Mouse (Mus musculus) limb, embryonic 10.5 days (tissue): ENCODE measurements at regions not wholly inside any gene's neighbourhood (a gene's known extent, or its start where the extent isn't known, plus 50 kb on each side); places are given as distances from the start of the nearest gene placed in this dataset.

Experiments
- DNase-seq: peaks from one replicate; pipeline ENCODE4 v3.0.0-alpha.2; 2017; ENCODE audit warnings: low spot score
- H3K27ac ChIP-seq: fragments of 300-500 bp; sonication (generic); 2 replicates; pipeline ENCODE4 v1.5.1; 2016; ENCODE audit warnings: mild to moderate bottlenecking
- H3K27me3 ChIP-seq: fragments of 300-500 bp; sonication (generic); 2 replicates; pipeline ENCODE4 v1.6.1; 2016; ENCODE audit warnings: low read depth, mild to moderate bottlenecking; ENCODE audit not compliant: poor library complexity, severe bottlenecking
- H3K36me3 ChIP-seq: fragments of 300-500 bp; sonication (generic); 2 replicates; pipeline ENCODE4 v1.6.1; 2016; ENCODE audit warnings: mild to moderate bottlenecking, moderate library complexity
- H3K4me1 ChIP-seq: fragments of 300-500 bp; sonication (generic); 2 replicates; pipeline ENCODE4 v1.6.1; 2016
- H3K4me3 ChIP-seq: fragments of 300-500 bp; sonication (generic); 2 replicates; pipeline ENCODE4 v1.5.1; 2016; ENCODE audit warnings: mild to moderate bottlenecking, moderate library complexity
- H3K9me3 ChIP-seq: fragments of 300-500 bp; sonication (generic); replicated peaks from 2 replicates; pipeline ENCODE4 v1.6.1; 2016; ENCODE audit warnings: mild to moderate bottlenecking
- WGBS: fragments of 180-500 bp; shearing (Covaris S2); methylation state at CpG from one replicate; pipeline ENCODE4 v1.1.7; 2016; 5-methylcytosine and 5-hydroxymethylcytosine counted together

GRCm38 (mm10) chr7:116596914-116597313 is 92.7 kb downstream of the Nucb2 start:
- Histone ChIP-seq H3K36me3 (no peaks in the 10 kb centered on the region), H3K27me3 (peaks cover 69% of the 10 kb centered on the region), H3K27ac (no peak overlapping the region), H3K4me1 (no peaks in the 10 kb centered on the region), H3K9me3 (no peaks in the 10 kb centered on the region), H3K4me3 (no peak overlapping the region)
- no peak for DNase-seq

- Histone ChIP-seq H3K4me1 (no peaks in the 10 kb centered on the region), H3K36me3 (no peaks in the 10 kb centered on the region), H3K27me3 (peaks cover 50% of the 10 kb centered on the region), H3K9me3 (no peaks in the 10 kb centered on the region), H3K27ac (no peak overlapping the region), H3K4me3 (no peak overlapping the region)
- 84% methylated on average over 3 of the region's 3 CpGs for WGBS
- no peak for DNase-seq
These were observed 96.2 kb downstream of the Nucb2 start for GRCm38 (mm10) chr7:116600340-116600739.

DNA sequence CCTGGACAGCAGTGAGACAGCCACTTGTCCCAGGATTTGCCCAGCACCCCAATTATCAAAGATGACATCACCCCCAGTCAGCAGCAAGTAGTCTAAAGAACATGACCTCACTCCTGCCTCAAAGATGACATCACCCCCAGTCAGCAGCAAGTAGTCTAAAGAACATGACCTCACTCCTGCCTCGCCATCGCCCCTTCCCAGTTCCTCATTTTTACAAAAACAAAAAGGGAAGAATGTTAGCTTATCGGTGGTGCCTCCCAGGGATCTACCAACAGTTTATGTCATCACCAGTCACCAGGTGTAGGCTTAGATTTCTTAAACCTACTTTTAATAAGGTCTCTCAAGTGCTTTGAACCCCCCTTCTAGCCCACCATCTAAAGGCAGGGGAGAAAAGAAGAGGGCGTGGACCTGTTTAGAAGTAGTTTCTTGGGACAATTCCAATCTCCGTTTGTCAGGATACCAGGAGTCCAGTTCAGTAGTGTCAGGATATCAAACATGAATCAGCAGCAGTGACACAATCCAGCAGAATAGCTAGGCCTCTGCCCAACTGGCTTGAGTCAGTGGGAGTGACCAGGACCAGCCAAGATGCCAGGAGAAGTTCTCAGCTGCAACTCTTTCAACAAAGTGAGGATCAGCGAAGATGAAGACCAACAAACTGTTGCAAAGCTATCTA is 99.1 kb downstream of the Nucb2 start:
- H3K27ac ChIP-seq: no peak overlapping the region
- H3K27me3 ChIP-seq: peaks cover 46% of the 10 kb centered on the region; the same call in 1 of the 2 replicates
- H3K4me1 ChIP-seq: peaks cover 8% of the 10 kb centered on the region
- H3K4me3 ChIP-seq: no peak overlapping the region
- WGBS: 91% methylated on average over 6 of the region's 6 CpGs
- no peak for DNase-seq
- no peaks in the 10 kb centered on the region for H3K36me3 ChIP-seq
- H3K9me3 ChIP-seq: no peaks in the 10 kb centered on the region

DNA sequence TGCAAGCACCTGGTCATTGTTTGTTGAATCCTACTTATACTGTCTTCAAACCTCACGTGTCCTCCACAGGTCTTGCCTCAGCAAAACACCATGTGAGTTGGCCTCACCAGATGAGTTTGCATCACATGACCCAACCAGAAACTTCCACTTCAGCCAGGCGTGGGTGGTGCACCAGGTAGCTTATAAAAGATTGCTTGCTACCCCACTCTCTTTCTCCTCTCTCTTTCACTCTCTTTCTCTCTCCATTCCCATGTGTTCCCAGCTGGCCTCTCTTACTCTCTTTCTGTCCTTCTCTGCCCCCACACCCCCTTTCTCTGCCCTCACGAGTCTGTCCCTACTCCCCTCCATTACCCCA is 99.6 kb downstream of the Nucb2 start:
- H3K27me3 ChIP-seq: peaks cover 42% of the 10 kb centered on the region; the same call in 1 of the 2 replicates
- H3K36me3 ChIP-seq: no peaks in the 10 kb centered on the region
- H3K4me1 ChIP-seq: peaks cover 8% of the 10 kb centered on the region
- WGBS: 86% methylated on average over 3 of the region's 3 CpGs
- DNase-seq: no peak
- no peak overlapping the region for H3K27ac ChIP-seq
- no peaks in the 10 kb centered on the region for H3K9me3 ChIP-seq
- no peak overlapping the region for H3K4me3 ChIP-seq

DNA sequence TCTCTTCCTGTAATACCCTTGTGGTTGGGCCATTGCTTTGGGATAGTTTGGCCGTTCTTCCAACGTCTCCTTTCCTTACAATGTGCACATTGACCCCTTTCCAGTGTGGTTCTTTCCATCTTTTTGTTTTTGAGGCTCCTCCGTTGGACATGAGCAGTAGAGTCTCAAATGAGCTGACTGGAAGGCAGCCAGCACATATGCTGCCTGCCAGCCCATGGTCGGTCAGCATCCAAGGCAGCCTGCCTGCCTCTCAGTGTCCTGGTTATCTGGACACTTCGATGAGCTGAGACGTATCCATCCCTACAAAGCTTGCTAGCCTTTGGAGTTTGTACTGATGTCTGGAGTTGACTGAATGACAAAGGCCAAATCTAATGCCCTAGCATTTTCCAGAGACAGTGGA is 102.1 kb downstream of the Nucb2 start:
- 92% methylated on average over 6 of the region's 6 CpGs for WGBS
- H3K27ac ChIP-seq: no peak overlapping the region
- no peaks in the 10 kb centered on the region for H3K9me3 ChIP-seq
- no peak for DNase-seq
- no peak overlapping the region for H3K4me3 ChIP-seq
- peaks cover 8% of the 10 kb centered on the region for H3K4me1 ChIP-seq
- no peaks in the 10 kb centered on the region for H3K36me3 ChIP-seq
- peaks cover 42% of the 10 kb centered on the region; the same call in 1 of the 2 replicates for H3K27me3 ChIP-seq

DNA sequence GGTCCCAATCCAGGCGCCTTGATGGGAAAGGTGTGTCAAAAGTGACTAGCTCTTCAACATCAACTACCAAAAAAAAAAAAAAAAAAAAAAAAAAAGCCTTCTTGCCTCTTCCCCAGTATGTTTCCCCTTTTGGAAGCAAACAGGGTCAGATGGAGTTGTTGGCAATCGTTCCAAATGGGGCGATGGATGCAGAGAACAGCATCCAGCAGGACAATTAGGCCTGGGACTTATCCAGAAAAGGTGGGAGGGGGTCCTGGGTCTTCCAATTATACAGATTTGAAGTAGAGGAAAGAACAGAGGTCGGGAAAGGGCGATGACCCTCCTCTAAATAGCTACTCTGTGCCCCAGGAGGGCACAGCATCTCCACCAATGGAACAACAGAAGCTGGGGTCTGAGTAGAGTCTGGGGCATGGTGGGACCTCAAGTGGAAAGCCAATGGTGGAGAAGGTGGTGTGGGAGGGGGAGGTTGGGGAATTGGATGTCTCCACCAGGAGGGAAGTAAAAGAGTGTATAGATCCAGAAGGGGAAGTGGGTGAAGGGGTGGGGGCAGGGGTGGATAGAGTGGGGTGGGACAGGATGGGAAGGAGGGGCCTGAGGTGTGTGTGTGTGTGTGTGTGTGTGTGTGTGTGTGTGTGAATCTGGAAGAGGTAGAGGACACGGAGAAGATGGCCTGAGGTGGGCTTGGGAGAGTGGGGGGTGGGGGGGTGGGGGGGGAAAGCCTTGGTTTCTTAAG is 102.7 kb downstream of the Nucb2 start:
- peaks cover 38% of the 10 kb centered on the region; the same call in 1 of the 2 replicates for H3K27me3 ChIP-seq
- no peaks in the 10 kb centered on the region for H3K36me3 ChIP-seq
- H3K27ac ChIP-seq: no peak overlapping the region
- DNase-seq: no peak
- WGBS: 69% methylated on average over 6 of the region's 6 CpGs
- H3K4me3 ChIP-seq: no peak overlapping the region
- H3K9me3 ChIP-seq: no peaks in the 10 kb centered on the region
- peaks cover 8% of the 10 kb centered on the region for H3K4me1 ChIP-seq

GRCm38 (mm10) chr7:116607628-116608225 is 103.6 kb downstream of the Nucb2 start:
- H3K27ac ChIP-seq: no peak overlapping the region
- peak overlapping the region; percentile 30 for H3K4me3 ChIP-seq

GRCm38 (mm10) chr7:116608350-116609085 is 104.3 kb downstream of the Nucb2 start:
- Histone ChIP-seq H3K4me3 (peak overlapping the region; percentile 30; the same call in 1 of the 2 replicates), H3K27ac (no peak overlapping the region), H3K27me3 (peaks cover 29% of the 10 kb centered on the region; the same call in 1 of the 2 replicates), H3K4me1 (peaks cover 8% of the 10 kb centered on the region), H3K36me3 (no peaks in the 10 kb centered on the region), H3K9me3 (no peaks in the 10 kb centered on the region)
- WGBS: 24% methylated on average over 15 of the region's 15 CpGs
- DNase-seq: peak; percentile 74

More at GRCm38 (mm10) chr7:116607628-116608225, 103.6 kb downstream of the Nucb2 start:
- Histone ChIP-seq H3K27me3 (peaks cover 37% of the 10 kb centered on the region; the same call in 1 of the 2 replicates), H3K36me3 (no peaks in the 10 kb centered on the region), H3K4me1 (peaks cover 8% of the 10 kb centered on the region), H3K9me3 (no peaks in the 10 kb centered on the region)
- WGBS: 7% methylated on average over 15 of the region's 15 CpGs
- DNase-seq: no peak

DNA sequence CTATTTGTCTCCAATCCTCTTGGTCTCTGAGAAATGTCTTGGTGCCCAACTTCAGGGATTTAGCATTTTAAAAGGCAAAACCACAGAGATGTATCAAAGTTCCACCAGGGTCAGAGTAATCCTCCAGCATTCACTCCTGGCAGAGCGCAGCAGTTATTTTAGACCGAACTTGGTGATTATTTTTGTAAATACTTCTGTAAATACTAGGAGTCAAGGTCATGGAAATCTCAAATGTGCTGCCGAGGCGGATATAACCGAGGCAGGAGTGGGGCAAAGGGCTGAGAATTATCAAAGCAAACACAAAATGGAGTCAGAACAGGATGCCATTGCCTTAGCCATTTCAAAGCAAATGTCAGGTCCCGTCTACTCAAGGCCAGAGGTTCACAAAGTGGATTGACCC is 105.2 kb downstream of the Nucb2 start:
- 89% methylated on average over 6 of the region's 6 CpGs for WGBS
- H3K9me3 ChIP-seq: no peaks in the 10 kb centered on the region
- no peak overlapping the region for H3K27ac ChIP-seq
- H3K4me3 ChIP-seq: no peak overlapping the region
- no peak for DNase-seq
- H3K36me3 ChIP-seq: no peaks in the 10 kb centered on the region
- H3K27me3 ChIP-seq: peaks cover 23% of the 10 kb centered on the region; the same call in 1 of the 2 replicates
- peaks cover 8% of the 10 kb centered on the region for H3K4me1 ChIP-seq

DNA sequence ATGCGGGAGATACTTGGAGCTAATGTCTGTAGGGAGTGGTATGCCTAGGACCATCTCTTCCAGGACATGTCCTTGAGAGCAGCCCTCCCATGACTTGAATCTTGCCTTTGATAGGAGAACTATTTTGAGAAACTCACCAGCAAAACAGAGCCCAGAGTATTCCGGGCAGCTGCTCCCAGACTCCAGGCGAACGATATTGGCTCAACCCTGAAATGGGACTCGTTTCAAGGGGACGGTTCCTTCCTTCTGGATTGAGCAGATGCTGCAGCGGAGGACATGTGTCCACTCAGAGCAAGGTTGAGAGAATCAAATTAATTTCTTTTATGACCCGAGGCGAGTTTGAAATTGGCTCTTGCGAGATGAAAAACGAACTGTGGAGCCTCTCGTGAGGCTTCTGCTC is 105.7 kb downstream of the Nucb2 start:
- Histone ChIP-seq H3K27me3 (peaks cover 23% of the 10 kb centered on the region; the same call in 1 of the 2 replicates), H3K36me3 (no peaks in the 10 kb centered on the region), H3K4me1 (peaks cover 8% of the 10 kb centered on the region), H3K9me3 (no peaks in the 10 kb centered on the region), H3K27ac (no peak overlapping the region), H3K4me3 (no peak overlapping the region)
- 91% methylated on average over 12 of the region's 12 CpGs for WGBS
- DNase-seq: no peak

DNA sequence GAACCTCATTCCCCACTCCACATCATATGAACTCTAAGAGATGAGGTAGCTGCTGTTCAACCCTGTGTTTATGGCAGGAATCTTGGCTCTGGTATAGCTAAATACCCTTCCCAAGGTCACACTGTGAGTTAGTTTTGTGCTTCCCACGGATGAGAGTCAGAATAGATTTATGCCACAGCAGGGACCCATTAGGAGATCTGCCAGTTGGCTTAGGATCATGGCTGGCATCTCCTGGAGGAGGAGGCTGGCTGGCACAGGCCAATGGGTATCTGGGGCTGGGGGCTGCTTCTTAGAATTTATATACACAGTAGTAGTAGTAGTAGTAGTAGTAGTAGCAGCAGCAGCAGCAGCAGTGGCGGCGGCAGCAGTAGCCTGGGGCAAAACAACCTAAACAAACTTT is 111.8 kb downstream of the Nucb2 start:
- Histone ChIP-seq H3K9me3 (no peaks in the 10 kb centered on the region), H3K4me1 (no peaks in the 10 kb centered on the region), H3K27me3 (no peaks in the 10 kb centered on the region), H3K4me3 (no peak overlapping the region), H3K27ac (no peak overlapping the region), H3K36me3 (no peaks in the 10 kb centered on the region)
- DNase-seq: no peak
- WGBS: 78% methylated on average over 3 of the region's 3 CpGs

GRCm38 (mm10) chr7:116619636-116620035 is 115.5 kb downstream of the Nucb2 start:
- 77% methylated on average over 2 of the region's 2 CpGs for WGBS
- no peak overlapping the region for H3K4me3 ChIP-seq
- no peaks in the 10 kb centered on the region for H3K4me1 ChIP-seq
- DNase-seq: no peak
- H3K27ac ChIP-seq: no peak overlapping the region
- H3K27me3 ChIP-seq: no peaks in the 10 kb centered on the region
- no peaks in the 10 kb centered on the region for H3K9me3 ChIP-seq
- no peaks in the 10 kb centered on the region for H3K36me3 ChIP-seq
